Mouse (Mus musculus) lung, embryonic 15.5 days (tissue): ENCODE results near the gene Glod5. TPM values are rescaled to one million over a fixed set of nuclear protein-coding genes. Genes with fewer than 3 reads are reported as not detected.

Experiments
- ATAC-seq: fragments of 200-750 bp; cut with Nextera tagmentation; 2 replicates; pipeline ENCODE4 v1.8.0; 2017; ENCODE audit warnings: moderate number of reproducible peaks, borderline replicate concordance; ENCODE audit not compliant: low FRiP score, low TSS enrichment; ENCODE audit errors: extremely low read depth
- H3K27ac ChIP-seq: fragments of 300-500 bp; sonication (generic); 2 replicates; pipeline ENCODE4 v1.5.1; 2015; ENCODE audit warnings: moderate library complexity, mild to moderate bottlenecking, inconsistent platforms
- H3K27me3 ChIP-seq: fragments of 300-500 bp; sonication (generic); 2 replicates; pipeline ENCODE4 v1.6.1; 2015; ENCODE audit warnings: inconsistent platforms
- H3K36me3 ChIP-seq: fragments of 300-500 bp; sonication (generic); 2 replicates; pipeline ENCODE4 v1.6.1; 2015; ENCODE audit warnings: inconsistent platforms
- H3K4me1 ChIP-seq: fragments of 300-500 bp; sonication (generic); 2 replicates; pipeline ENCODE4 v1.6.1; 2015; ENCODE audit warnings: inconsistent platforms
- H3K4me2 ChIP-seq: fragments of 300-500 bp; sonication (generic); 2 replicates; pipeline ENCODE4 v1.6.1; 2015; ENCODE audit warnings: inconsistent platforms, mild to moderate bottlenecking, moderate library complexity
- H3K4me3 ChIP-seq: fragments of 300-500 bp; sonication (generic); 2 replicates; pipeline ENCODE4 v1.5.1; 2015; ENCODE audit warnings: mild to moderate bottlenecking, inconsistent platforms
- H3K9ac ChIP-seq: fragments of 300-500 bp; sonication (generic); 2 replicates; pipeline ENCODE4 v1.6.1; 2015; ENCODE audit warnings: inconsistent platforms
- H3K9me3 ChIP-seq: fragments of 300-500 bp; sonication (generic); 2 replicates; pipeline ENCODE4 v1.6.1; 2016; ENCODE audit warnings: inconsistent platforms
- WGBS: fragments of 180-500 bp; shearing (Covaris S2); methylation state at CpG from one replicate; pipeline ENCODE4 v1.1.7; 2015; 5-methylcytosine and 5-hydroxymethylcytosine counted together
- polyA plus RNA-seq: library from polyadenylated mRNA; unstranded; fragments of >200 nt; fragmentation: Nextera tagmentation; extraction: Ambion mirVana; gene quantifications from 2 replicates; pipeline ENCODE4 v1.2.1, GENCODE M21; 2015

Glod5 gene
- polyA plus RNA-seq, 1 experiment from 2014 or later = not detected

- H3K4me1 ChIP-seq = no peaks in the 10 kb centered on the region
- H3K36me3 ChIP-seq = no peaks in the 10 kb centered on the region
- H3K4me2 ChIP-seq = no peak overlapping the region
- H3K27me3 ChIP-seq = no peaks in the 10 kb centered on the region
- H3K9me3 ChIP-seq = no peaks in the 10 kb centered on the region
- no peak overlapping the region for H3K27ac ChIP-seq
- H3K4me3 ChIP-seq = no peak overlapping the region
- ATAC-seq = no peak
- WGBS = 56% methylated on average over 4 of the region's 4 CpGs
- no peak overlapping the region for H3K9ac ChIP-seq
These were observed 15.3 kb downstream of the Glod5 start for GRCm38 (mm10) chrX:8002971-8003370.

- H3K27me3 ChIP-seq = no peaks in the 10 kb centered on the region
- H3K4me2 ChIP-seq = no peak overlapping the region
- no peak for ATAC-seq
- no peaks in the 10 kb centered on the region for H3K9me3 ChIP-seq
- no peak overlapping the region for H3K27ac ChIP-seq
- H3K4me3 ChIP-seq = no peak overlapping the region
- no peak overlapping the region for H3K9ac ChIP-seq
- 38% methylated on average over 5 of the region's 5 CpGs for WGBS
- H3K36me3 ChIP-seq = no peaks in the 10 kb centered on the region
- H3K4me1 ChIP-seq = no peaks in the 10 kb centered on the region
These were observed 16.3 kb downstream of the Glod5 start for GRCm38 (mm10) chrX:8002001-8002400.

DNA sequence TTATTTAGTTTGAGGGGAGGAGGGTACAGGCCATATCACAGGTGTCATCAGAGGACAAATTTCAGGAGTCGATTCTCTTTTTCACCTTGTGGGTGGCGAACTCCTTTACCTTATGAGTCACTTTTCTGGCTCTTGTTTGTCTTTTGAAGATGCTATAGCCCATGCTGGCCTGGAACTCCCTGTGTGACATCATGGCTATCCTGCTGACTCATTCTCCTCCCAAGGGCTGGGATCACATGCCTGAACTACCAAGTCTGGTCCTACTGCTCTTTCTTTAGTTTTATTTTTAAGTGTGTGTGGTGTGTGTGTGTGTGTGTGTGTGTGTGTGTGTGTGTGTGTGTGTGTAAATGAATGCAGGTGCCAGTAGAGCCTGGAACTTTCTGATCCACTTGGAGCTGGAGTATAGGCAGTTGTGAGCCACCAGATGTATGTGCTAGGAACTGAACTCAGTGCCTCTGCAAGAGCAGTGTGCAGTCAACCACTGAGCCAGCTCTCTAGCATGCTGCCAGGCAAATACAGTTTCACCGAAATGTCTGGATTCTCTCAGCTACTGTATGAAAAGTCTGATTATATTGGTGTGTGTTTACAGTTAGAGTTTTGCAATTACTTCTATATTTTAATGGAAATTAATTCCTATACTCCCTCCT is 17.6 kb downstream of the Glod5 start:
- Histone ChIP-seq H3K9me3 (no peaks in the 10 kb centered on the region), H3K4me3 (no peak overlapping the region), H3K27ac (no peak overlapping the region), H3K9ac (no peak overlapping the region), H3K4me1 (no peaks in the 10 kb centered on the region), H3K27me3 (no peaks in the 10 kb centered on the region), H3K4me2 (no peak overlapping the region), H3K36me3 (no peaks in the 10 kb centered on the region)
- 71% methylated on average over 3 of the region's 3 CpGs for WGBS
- ATAC-seq = no peak

DNA sequence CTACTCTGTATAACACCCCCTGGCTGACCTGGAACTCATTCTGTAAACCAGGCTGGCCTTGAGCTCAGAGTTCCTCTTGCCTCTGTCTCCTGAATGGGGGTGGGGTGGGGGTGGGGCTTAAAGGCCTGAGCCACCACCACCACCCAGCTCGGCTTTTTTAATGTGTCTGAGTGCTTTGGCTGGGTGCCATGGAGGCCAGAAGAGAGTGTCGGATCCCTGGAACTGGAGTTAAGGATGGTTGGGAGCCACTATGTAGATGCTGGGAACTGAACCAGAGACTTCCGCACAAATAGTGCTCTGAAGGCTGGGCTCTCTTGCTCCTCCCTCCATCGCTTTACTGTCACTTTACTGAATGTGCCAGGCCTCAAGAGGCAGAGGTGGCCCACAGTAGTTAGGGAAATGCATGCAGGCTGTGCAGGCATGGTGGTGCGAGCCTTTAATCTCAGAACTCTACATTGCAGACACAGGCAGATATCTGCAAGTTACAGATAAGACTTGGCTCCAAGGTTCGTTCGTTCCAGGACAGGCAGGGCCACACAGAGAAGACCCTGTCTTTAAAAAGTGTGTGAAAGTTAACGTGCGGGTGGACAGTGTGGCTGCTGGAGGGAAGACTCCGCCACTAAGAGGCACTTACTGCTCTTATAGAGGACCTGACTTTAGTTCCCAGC is 25.1 kb downstream of the Glod5 start:
- no peaks in the 10 kb centered on the region for H3K9me3 ChIP-seq
- H3K4me3 ChIP-seq = no peak overlapping the region
- H3K27ac ChIP-seq = no peak overlapping the region
- no peaks in the 10 kb centered on the region for H3K4me1 ChIP-seq
- WGBS = 55% methylated on average over 10 of the region's 10 CpGs
- no peak overlapping the region for H3K4me2 ChIP-seq
- no peak; the same call in 1 of the 2 replicates for ATAC-seq
- H3K27me3 ChIP-seq = no peaks in the 10 kb centered on the region
- H3K9ac ChIP-seq = no peak overlapping the region
- no peaks in the 10 kb centered on the region for H3K36me3 ChIP-seq

DNA sequence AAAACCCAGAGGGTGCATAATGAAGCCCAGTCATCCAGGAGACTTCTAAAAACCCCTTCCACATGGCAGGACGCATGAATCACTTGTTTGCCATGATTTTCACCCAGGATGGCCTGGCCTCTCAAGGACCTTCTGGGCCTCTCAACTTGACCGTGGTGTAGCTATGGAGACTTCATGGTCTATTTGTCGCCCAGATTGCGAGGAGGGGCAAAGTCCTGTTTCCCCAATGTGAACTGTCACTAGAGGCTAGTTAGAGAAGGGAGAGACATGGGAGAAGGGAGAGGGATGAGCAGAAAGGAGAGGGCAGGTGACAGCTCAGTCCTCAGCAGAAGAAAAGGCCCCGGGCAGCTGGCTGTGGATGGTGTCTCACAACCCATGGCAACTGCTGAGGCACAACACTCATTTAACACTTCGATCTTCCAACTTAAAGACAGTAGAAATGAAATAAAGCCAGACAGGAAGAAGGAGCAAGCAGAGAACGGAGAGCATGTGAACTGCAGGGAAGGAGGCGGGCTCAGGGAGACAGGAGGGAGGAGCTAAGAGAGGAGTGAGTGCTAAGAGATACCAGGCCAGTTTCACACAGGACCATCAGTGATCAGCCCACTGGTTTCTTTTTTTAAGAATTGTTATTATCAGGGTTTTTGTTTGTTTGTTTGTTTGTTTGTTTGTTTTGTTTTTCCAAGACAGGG is 25.8 kb downstream of the Glod5 start:
- Histone ChIP-seq H3K27ac (no peak overlapping the region), H3K4me3 (no peak overlapping the region), H3K4me2 (no peak overlapping the region), H3K27me3 (no peaks in the 10 kb centered on the region), H3K36me3 (no peaks in the 10 kb centered on the region), H3K4me1 (no peaks in the 10 kb centered on the region), H3K9ac (no peak overlapping the region), H3K9me3 (no peaks in the 10 kb centered on the region)
- WGBS = 54% methylated on average over 8 of the region's 8 CpGs
- ATAC-seq = no peak

GRCm38 (mm10) chrX:7981368-7981767 is 36.9 kb downstream of the Glod5 start:
- Histone ChIP-seq H3K27me3 (no peaks in the 10 kb centered on the region), H3K4me3 (no peak overlapping the region), H3K9ac (no peak overlapping the region), H3K9me3 (no peaks in the 10 kb centered on the region), H3K36me3 (no peaks in the 10 kb centered on the region), H3K4me2 (no peak overlapping the region), H3K4me1 (no peaks in the 10 kb centered on the region), H3K27ac (no peak overlapping the region)
- no peak for ATAC-seq
- WGBS = 87% methylated on average over 7 of the region's 7 CpGs

DNA sequence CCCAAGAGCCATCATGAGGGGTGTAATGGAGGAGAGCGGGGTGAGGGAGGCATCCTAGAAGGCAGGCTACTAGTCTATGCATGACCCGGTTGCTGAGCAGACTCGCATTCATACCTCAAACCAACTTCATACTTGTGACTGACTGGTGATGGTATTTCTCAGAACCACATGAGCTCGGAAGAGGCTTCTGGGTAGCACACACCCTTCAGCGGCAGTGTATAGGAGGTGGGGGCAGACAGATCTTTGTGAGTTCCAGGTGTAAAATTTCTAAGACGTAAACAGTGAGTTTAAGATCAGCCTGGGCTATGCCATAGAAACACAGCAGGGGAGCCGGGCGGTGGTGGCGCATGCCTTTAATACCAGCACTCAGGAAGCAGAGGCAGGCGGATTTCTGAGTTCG is 40.4 kb downstream of the Glod5 start, which contains the start of gene Gata1:
TSS of gene Gata1 (minus strand) at position 180 of the 400 bp plus-strand sequence.
- Histone ChIP-seq H3K4me1 (no peaks in the 10 kb centered on the region), H3K4me3 (no peak within 1 kb of the TSS), H3K9me3 (no peaks in the 10 kb centered on the region), H3K27me3 (no peaks in the 10 kb centered on the region), H3K9ac (no peak within 1 kb of the TSS), H3K4me2 (no peak within 1 kb of the TSS), H3K27ac (no peak within 1 kb of the TSS), H3K36me3 (no peaks in the 10 kb centered on the region)
- no peak for ATAC-seq
- 86% methylated on average over 11 of the region's 11 CpGs for WGBS

GRCm38 (mm10) chrX:7971292-7971691 is 47.0 kb downstream of the Glod5 start:
- Histone ChIP-seq H3K9me3 (no peaks in the 10 kb centered on the region), H3K9ac (no peak overlapping the region), H3K4me1 (no peaks in the 10 kb centered on the region), H3K27ac (no peak overlapping the region), H3K4me3 (no peak overlapping the region), H3K4me2 (no peak overlapping the region), H3K27me3 (no peaks in the 10 kb centered on the region), H3K36me3 (no peaks in the 10 kb centered on the region)
- peak; percentile 65; the same call in 1 of the 2 replicates for ATAC-seq
- 36% methylated on average over 4 of the region's 4 CpGs for WGBS

DNA sequence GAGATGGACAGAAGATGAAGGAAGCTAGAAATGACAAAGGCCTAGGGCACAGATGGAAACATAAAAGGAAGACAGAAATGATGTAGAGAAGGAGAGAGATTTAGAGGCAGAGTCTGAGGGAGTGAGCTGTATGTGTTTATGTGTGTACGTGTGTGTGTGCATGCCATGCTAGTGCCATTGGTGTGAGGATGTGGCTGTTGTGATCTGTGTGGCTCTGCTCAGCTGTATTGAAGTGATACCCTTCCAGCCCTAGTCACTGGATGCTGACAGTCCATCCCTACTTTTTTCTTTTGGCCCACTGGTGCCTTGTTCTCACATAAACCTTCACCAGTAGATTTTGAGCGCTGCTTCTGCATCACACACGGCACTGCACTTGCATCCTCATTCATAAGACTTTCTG is 49.4 kb downstream of the Glod5 start:
- Histone ChIP-seq H3K4me1 (no peaks in the 10 kb centered on the region), H3K36me3 (no peaks in the 10 kb centered on the region), H3K4me2 (no peak overlapping the region), H3K27me3 (no peaks in the 10 kb centered on the region), H3K9me3 (no peaks in the 10 kb centered on the region), H3K9ac (no peak overlapping the region), H3K4me3 (no peak overlapping the region), H3K27ac (no peak overlapping the region)
- 68% methylated on average over 3 of the region's 3 CpGs for WGBS
- no peak for ATAC-seq

GRCm38 (mm10) chrX:7968226-7968625 is 50.1 kb downstream of the Glod5 start:
- H3K4me2 ChIP-seq = no peak overlapping the region
- no peaks in the 10 kb centered on the region for H3K36me3 ChIP-seq
- H3K4me3 ChIP-seq = no peak overlapping the region
- no peak overlapping the region for H3K9ac ChIP-seq
- H3K9me3 ChIP-seq = no peaks in the 10 kb centered on the region
- WGBS = 72% methylated on average over 8 of the region's 8 CpGs
- H3K4me1 ChIP-seq = no peaks in the 10 kb centered on the region
- H3K27ac ChIP-seq = no peak overlapping the region
- ATAC-seq = no peak
- no peaks in the 10 kb centered on the region for H3K27me3 ChIP-seq

- Histone ChIP-seq H3K36me3 (no peaks in the 10 kb centered on the region), H3K9me3 (no peaks in the 10 kb centered on the region)
- 61% methylated on average over 9 of the region's 9 CpGs for WGBS
These were observed 50.6 kb downstream of the Glod5 start for GRCm38 (mm10) chrX:7967596-7968201.

GRCm38 (mm10) chrX:7966161-7966560 is 52.1 kb downstream of the Glod5 start:
- Histone ChIP-seq H3K27me3 (no peaks in the 10 kb centered on the region), H3K9me3 (no peaks in the 10 kb centered on the region), H3K4me3 (no peak overlapping the region), H3K4me2 (no peak overlapping the region), H3K9ac (no peak overlapping the region), H3K36me3 (no peaks in the 10 kb centered on the region), H3K4me1 (no peaks in the 10 kb centered on the region), H3K27ac (no peak overlapping the region)
- WGBS = 49% methylated on average over 4 of the region's 4 CpGs
- no peak for ATAC-seq

More at GRCm38 (mm10) chrX:7967596-7968201, 50.6 kb downstream of the Glod5 start:
- Histone ChIP-seq H3K4me2 (no peak overlapping the region), H3K4me3 (no peak overlapping the region), H3K9ac (no peak overlapping the region), H3K27me3 (no peaks in the 10 kb centered on the region), H3K27ac (no peak overlapping the region), H3K4me1 (no peaks in the 10 kb centered on the region)
- ATAC-seq = no peak
